Mouse (Mus musculus) liver, adult 2 months (tissue): ENCODE results near the gene Xrcc3. TPM values are rescaled to one million over a fixed set of nuclear protein-coding genes. Genes with fewer than 3 reads are reported as not detected.

Source experiments
- DNase-seq: peaks from one replicate; pipeline ENCODE4 v3.0.0-alpha.2; 2011; ENCODE audit warnings: low read depth, low spot score; ENCODE audit errors: extremely low read depth
- H3K27ac ChIP-seq: fragments of 200-500 bp; replicated peaks from 2 replicates; pipeline ENCODE4 v1.5.1; 2012; ENCODE audit warnings: low read depth, mild to moderate bottlenecking, control low read depth, inconsistent platforms, low read length; ENCODE audit not compliant: insufficient read depth
- H3K27me3 ChIP-seq: fragments of 200-500 bp; 2 replicates; pipeline ENCODE4 v1.6.1; 2012; ENCODE audit warnings: mild to moderate bottlenecking, moderate library complexity, low read length, inconsistent platforms; ENCODE audit not compliant: control insufficient read depth, insufficient read depth
- H3K36me3 ChIP-seq: fragments of 200-500 bp; 2 replicates; pipeline ENCODE4 v1.6.1; 2012; ENCODE audit warnings: low read length, inconsistent platforms; ENCODE audit not compliant: control insufficient read depth, insufficient read depth
- H3K4me1 ChIP-seq: fragments of 200-500 bp; 2 replicates; pipeline ENCODE4 v1.6.1; 2011; ENCODE audit warnings: low read length; ENCODE audit not compliant: control insufficient read depth, insufficient read depth
- H3K4me3 ChIP-seq: fragments of 200-500 bp; 2 replicates; pipeline ENCODE4 v1.5.1; 2011; ENCODE audit warnings: low read depth, mild to moderate bottlenecking, control low read depth, low read length, moderate library complexity; ENCODE audit not compliant: insufficient read depth
- H3K79me2 ChIP-seq: fragments of 200-500 bp; 2 replicates; pipeline ENCODE4 v1.6.1; 2012; ENCODE audit warnings: inconsistent platforms, mild to moderate bottlenecking, low read length, moderate library complexity; ENCODE audit not compliant: control insufficient read depth, insufficient read depth
- H3K9ac ChIP-seq: fragments of 200-500 bp; 2 replicates; pipeline ENCODE4 v1.6.1; 2012; ENCODE audit warnings: low read depth, mild to moderate bottlenecking, control low read depth, inconsistent platforms, low read length
- CTCF ChIP-seq: fragments of 200-500 bp; IDR thresholded peaks from 2 replicates; pipeline ENCODE4 v1.5.1; 2011; ENCODE audit warnings: low read depth, low read length, control low read depth
- POLR2A ChIP-seq: fragments of 200-500 bp; IDR thresholded peaks from 2 replicates; pipeline ENCODE4 v1.6.1; 2011; ENCODE audit warnings: low read length, control low read depth; ENCODE audit not compliant: insufficient read depth; ENCODE audit errors: extremely low read depth
- WGBS: fragments of 180-500 bp; shearing (Covaris S2); methylation state at CpG from one replicate; pipeline ENCODE4 v1.1.7; 2018; 5-methylcytosine and 5-hydroxymethylcytosine counted together
- polyA plus RNA-seq: library from polyadenylated mRNA; depleted of rRNA; stranded (reverse); fragments of >200 nt; gene quantifications from 2 replicates; pipeline ENCODE4 v1.2.3, GENCODE M21; 2012
- total RNA-seq: library from RNA; depleted of rRNA; stranded (reverse); fragments of >200 nt; gene quantifications from 2 replicates; pipeline ENCODE4 v1.2.3, GENCODE M21; 2014

The Xrcc3 gene
- total and polyA plus RNA-seq, 2 experiments: 1.1 to 4.4 TPM

DNA sequence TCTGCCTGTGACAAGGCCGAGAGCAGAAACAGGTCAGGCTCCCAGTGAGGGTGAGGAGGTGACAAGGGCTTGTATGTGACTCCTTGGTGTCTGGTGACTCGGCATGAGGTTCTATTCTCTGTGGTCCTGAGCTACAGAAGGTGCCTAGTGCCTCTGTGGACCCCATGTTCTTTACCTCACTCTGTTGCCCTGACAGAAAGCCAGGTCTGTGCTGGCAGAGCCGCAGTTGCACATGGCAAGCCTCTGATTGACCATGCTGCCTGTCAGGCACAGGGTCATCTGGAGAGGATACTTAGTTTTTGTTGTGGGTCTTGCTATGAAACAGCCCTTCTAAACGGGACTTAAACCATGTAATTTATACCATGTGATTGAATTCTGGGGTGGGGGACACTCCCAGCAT is 8.3 kb upstream of the Xrcc3 start:
- 69% methylated on average over 4 of the region's 4 CpGs for WGBS
- TF ChIP-seq POLR2A (no peak), CTCF (no peak)
- Histone ChIP-seq H3K27ac (no peak overlapping the region), H3K4me3 (no peak overlapping the region), H3K9ac (no peak overlapping the region), H3K36me3 (peaks cover 30% of the 10 kb centered on the region), H3K79me2 (peaks cover 29% of the 10 kb centered on the region), H3K4me1 (peaks cover 19% of the 10 kb centered on the region), H3K27me3 (no peaks in the 10 kb centered on the region)
- DNase-seq: no peak

DNA sequence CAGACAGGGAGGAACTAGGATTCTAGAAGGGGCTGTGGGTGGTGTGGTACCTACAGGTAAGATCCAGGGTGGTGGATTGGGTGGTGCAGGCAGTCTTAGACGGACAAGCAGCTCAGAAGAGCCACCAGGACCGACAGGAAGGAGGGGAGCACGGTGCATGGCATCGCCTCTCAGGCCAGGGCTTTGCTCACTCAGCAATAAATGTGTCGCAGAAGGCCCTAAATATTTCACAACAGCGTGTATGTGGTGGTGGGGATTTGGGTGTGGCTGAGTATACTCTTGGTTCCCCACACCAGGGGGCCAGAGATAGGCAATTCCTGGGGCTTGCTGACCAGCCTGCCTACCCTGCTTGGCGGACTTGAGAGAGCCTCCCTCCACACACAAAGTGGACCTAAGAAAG is 7.0 kb upstream of the Xrcc3 start:
- no peak overlapping the region for H3K4me3 ChIP-seq
- no peak overlapping the region for H3K27ac ChIP-seq
- WGBS: 56% methylated on average over 7 of the region's 7 CpGs
- H3K27me3 ChIP-seq: no peaks in the 10 kb centered on the region
- DNase-seq: no peak
- H3K4me1 ChIP-seq: peaks cover 29% of the 10 kb centered on the region
- peaks cover 20% of the 10 kb centered on the region for H3K36me3 ChIP-seq
- H3K9ac ChIP-seq: no peak overlapping the region
- TF ChIP-seq POLR2A (no peak), CTCF (no peak)
- peaks cover 29% of the 10 kb centered on the region for H3K79me2 ChIP-seq

DNA sequence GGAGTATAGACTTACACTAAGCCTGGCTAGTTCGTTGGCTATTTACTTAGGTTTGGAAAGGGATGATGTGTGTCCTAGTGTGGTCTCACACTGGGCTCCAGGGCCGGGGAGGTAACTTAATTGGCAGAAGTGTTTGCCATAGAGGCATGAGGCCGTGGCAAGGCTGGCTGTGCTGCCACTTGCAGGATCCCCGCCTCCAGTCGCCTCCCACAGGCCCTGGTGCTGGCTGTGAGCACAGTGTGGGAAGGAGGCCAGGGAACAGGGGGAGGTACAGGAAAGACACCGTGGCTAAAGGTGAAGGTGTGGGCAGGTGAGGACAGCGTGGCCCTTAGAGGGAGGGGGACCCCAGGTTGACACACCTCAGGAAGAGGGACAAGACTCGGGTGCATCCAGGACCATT is 6.3 kb upstream of the Xrcc3 start:
- peaks cover 13% of the 10 kb centered on the region for H3K36me3 ChIP-seq
- TF ChIP-seq CTCF (no peak), POLR2A (no peak)
- peaks cover 36% of the 10 kb centered on the region for H3K4me1 ChIP-seq
- no peak overlapping the region for H3K4me3 ChIP-seq
- peaks cover 29% of the 10 kb centered on the region for H3K79me2 ChIP-seq
- H3K27me3 ChIP-seq: no peaks in the 10 kb centered on the region
- DNase-seq: peak; percentile 73
- WGBS: 25% methylated on average over 8 of the region's 8 CpGs
- no peak overlapping the region for H3K9ac ChIP-seq
- H3K27ac ChIP-seq: no peak overlapping the region

DNA sequence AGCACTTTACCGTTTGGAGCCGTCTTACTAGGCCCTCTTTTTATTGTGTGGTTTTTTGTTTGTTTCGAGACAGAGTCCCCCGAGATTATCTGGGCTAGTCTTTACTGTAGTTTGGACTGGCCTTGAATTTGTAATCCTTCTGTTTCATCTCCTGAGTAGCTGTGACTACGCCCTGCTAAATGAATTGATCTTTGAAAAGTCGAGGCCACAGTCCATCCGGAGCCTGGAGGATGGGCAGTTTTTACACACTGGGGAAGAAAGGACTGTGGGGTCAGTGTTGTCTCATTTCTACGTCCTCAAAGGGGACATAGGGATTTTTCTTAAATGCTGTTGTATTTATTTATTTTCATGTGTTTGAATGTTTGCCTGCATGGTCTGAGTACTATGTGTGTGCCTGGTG is 4.3 kb upstream of the Xrcc3 start:
- peak overlapping the region; percentile 68 for H3K27ac ChIP-seq
- peak; percentile 72 for DNase-seq
- no peak for TF ChIP-seq CTCF
- TF ChIP-seq POLR2A: no peak
- peaks cover 37% of the 10 kb centered on the region for H3K4me1 ChIP-seq
- no peaks in the 10 kb centered on the region for H3K27me3 ChIP-seq
- peaks cover 29% of the 10 kb centered on the region for H3K79me2 ChIP-seq
- H3K9ac ChIP-seq: peak overlapping the region; percentile 16
- 16% methylated on average over 8 of the region's 8 CpGs for WGBS
- no peak overlapping the region for H3K4me3 ChIP-seq
- H3K36me3 ChIP-seq: no peaks in the 10 kb centered on the region

DNA sequence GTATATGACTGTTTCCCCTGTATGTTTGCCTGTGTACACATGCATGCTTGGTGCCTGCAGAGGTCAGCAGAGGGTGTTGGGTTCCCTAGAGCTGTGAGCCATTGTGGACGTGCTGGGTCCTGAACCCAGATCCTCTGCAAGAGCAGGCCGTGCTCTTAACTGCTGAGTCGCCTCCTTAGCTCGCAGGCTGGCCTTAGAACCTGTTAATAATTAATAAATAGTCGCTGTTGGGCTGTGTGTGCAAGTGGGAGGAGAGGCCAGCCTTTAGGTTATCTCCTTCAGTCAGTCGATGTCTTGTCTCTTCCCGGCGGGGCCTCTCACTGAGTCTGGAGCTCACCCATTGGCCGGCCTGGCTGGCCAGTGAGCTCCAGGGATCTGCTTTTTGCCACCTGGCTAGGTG is 3.3 kb upstream of the Xrcc3 start:
- peaks cover 41% of the 10 kb centered on the region for H3K4me1 ChIP-seq
- peaks cover 25% of the 10 kb centered on the region for H3K79me2 ChIP-seq
- 13% methylated on average over 9 of the region's 9 CpGs for WGBS
- DNase-seq: peak; percentile 85
- H3K36me3 ChIP-seq: no peaks in the 10 kb centered on the region
- H3K27me3 ChIP-seq: no peaks in the 10 kb centered on the region
- H3K4me3 ChIP-seq: 0 out of 2 replicates have a peak overlapping the region, but pooled peaks have one; percentile 16
- H3K9ac ChIP-seq: peak overlapping the region; percentile 42; the same call in 1 of the 2 replicates
- 0 out of 2 replicates have a peak, but pooled peaks have one; percentile 37 for TF ChIP-seq POLR2A
- TF ChIP-seq CTCF: no peak
- H3K27ac ChIP-seq: peak overlapping the region; percentile 63

DNA sequence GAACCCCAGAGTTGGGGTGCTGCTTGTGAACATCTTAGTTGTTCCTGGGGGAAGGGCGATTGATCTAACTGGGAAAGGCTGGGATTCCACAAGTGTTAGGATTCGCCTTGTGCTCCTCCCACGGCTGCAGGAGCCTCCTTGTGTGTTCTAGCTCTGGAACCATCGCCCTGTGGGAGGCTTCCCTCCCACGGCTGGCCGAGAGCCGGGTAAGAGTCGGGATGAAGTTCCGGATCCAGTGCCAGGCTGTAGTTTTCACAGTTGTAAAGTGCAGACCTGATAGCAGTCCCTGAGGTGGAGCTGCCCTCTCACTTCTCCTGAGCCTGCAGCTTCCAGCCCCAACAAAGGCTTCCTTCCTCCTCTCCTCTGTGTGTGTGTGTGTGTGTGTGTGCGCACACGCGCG is 2.9 kb upstream of the Xrcc3 start:
- Histone ChIP-seq H3K27me3 (no peaks in the 10 kb centered on the region), H3K4me3 (peak overlapping the region; percentile 16; the same call in 1 of the 2 replicates), H3K36me3 (no peaks in the 10 kb centered on the region), H3K9ac (peak overlapping the region; percentile 42), H3K27ac (peak overlapping the region; percentile 63), H3K79me2 (peaks cover 24% of the 10 kb centered on the region), H3K4me1 (peaks cover 41% of the 10 kb centered on the region)
- TF ChIP-seq CTCF: no peak
- TF ChIP-seq POLR2A: no peak
- peak; percentile 62 for DNase-seq
- 21% methylated on average over 13 of the region's 13 CpGs for WGBS
